Mouse (Mus musculus) myocyte (in vitro differentiated cells): ENCODE measurements around the gene Zfp64.

Source experiments
- MYOD1 ChIP-seq, 3 experiments: IDR thresholded peaks; one replicate each; pipeline ENCODE4 v1.6.1; 2011; ENCODE audit warnings: control low read depth in 2 of 3, low read depth in 2 of 3, mild to moderate bottlenecking in 2 of 3, moderate library complexity in 1 of 3; ENCODE audit not compliant: insufficient read length in 2 of 3, control insufficient read depth in 1 of 3
- POLR2AphosphoS2 ChIP-seq: IDR thresholded peaks from one replicate; pipeline ENCODE4 v1.6.1; 2011; ENCODE audit warnings: low read depth, control low read depth; ENCODE audit not compliant: insufficient read length
- TCF12 ChIP-seq: IDR thresholded peaks from one replicate; pipeline ENCODE4 v1.6.1; 2011; ENCODE audit warnings: mild to moderate bottlenecking, control low read depth; ENCODE audit not compliant: poor library complexity, insufficient read depth, severe bottlenecking

DNA sequence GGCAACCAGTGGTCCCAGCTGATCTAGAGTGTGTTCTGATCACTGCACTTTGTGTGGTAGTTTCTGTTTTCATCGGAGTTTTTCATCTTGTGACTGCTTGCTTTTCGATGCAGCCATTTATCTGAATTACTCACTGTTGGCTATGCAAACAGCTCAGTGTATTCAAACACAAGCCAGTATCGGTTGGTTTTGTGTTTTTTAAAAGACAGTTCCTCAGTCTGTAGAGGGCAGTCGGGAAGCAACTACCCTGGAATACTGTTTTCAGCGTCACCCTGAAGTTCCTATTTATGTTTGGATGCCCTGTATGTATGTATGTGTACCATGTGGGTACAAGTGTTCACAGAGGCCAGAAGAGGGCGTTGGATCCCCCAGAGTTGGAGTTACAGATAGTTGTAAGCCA is 11.1 kb upstream of the Zfp64 start:
- TF ChIP-seq MYOD1 (IDR thresholded peaks at IDR 0.05; ENCODE audit: control insufficient read depth in 1 of 3, insufficient read length in 2 of 3, low read depth in 2 of 3) (no peak), TCF12 (no peak), POLR2AphosphoS2 (no peak)
